Mouse (Mus musculus) heart, embryonic 11.5 days (tissue): ENCODE measurements at regions not wholly inside any gene's neighbourhood (a gene's known extent, or its start where the extent isn't known, plus 50 kb on each side); places are given as distances from the start of the nearest gene placed in this dataset.

Experiments used
- ATAC-seq: fragments of 200-750 bp; cut with Nextera tagmentation; replicated peaks from 2 replicates; pipeline ENCODE4 v1.8.0; 2017; ENCODE audit warnings: moderate library complexity; ENCODE audit not compliant: insufficient number of reproducible peaks, low FRiP score, low TSS enrichment
- H3K27ac ChIP-seq: fragments of 300-500 bp; sonication (generic); 2 replicates; pipeline ENCODE4 v1.5.1; 2014; ENCODE audit warnings: mild to moderate bottlenecking, low read depth, low read length
- H3K27me3 ChIP-seq: fragments of 300-500 bp; sonication (generic); 2 replicates; pipeline ENCODE4 v1.6.1; 2014; ENCODE audit warnings: mild to moderate bottlenecking, low read length, mixed read lengths; ENCODE audit not compliant: control insufficient read depth, insufficient read depth
- H3K36me3 ChIP-seq: fragments of 300-500 bp; sonication (generic); 2 replicates; pipeline ENCODE4 v1.6.1; 2014; ENCODE audit warnings: mild to moderate bottlenecking, low read length, moderate library complexity, mixed read lengths; ENCODE audit not compliant: control insufficient read depth, insufficient read depth
- H3K4me1 ChIP-seq: fragments of 300-500 bp; sonication (generic); 2 replicates; pipeline ENCODE4 v1.6.1; 2014; ENCODE audit warnings: low read length; ENCODE audit not compliant: control insufficient read depth, insufficient read depth
- H3K4me2 ChIP-seq: fragments of 300-500 bp; sonication (generic); 2 replicates; pipeline ENCODE4 v1.6.1; 2014; ENCODE audit warnings: mild to moderate bottlenecking, moderate library complexity
- H3K4me3 ChIP-seq: fragments of 300-500 bp; sonication (generic); 2 replicates; pipeline ENCODE4 v1.5.1; 2014; ENCODE audit warnings: low read depth, low read length
- H3K9ac ChIP-seq: fragments of 300-500 bp; sonication (generic); 2 replicates; pipeline ENCODE4 v1.6.1; 2014; ENCODE audit warnings: mild to moderate bottlenecking, low read depth, low read length, moderate library complexity
- H3K9me3 ChIP-seq: fragments of 300-500 bp; sonication (generic); replicated peaks from 2 replicates; pipeline ENCODE4 v1.6.1; 2016; ENCODE audit warnings: low read length; ENCODE audit not compliant: control insufficient read depth
- WGBS: fragments of 180-500 bp; shearing (Covaris S2); extraction: QIAGEN DNeasy Blood & Tissue Kit; methylation state at CpG from one replicate; pipeline ENCODE4 v1.1.7; 2014; ENCODE audit not compliant: insufficient replicate concordance; 5-methylcytosine and 5-hydroxymethylcytosine counted together

DNA sequence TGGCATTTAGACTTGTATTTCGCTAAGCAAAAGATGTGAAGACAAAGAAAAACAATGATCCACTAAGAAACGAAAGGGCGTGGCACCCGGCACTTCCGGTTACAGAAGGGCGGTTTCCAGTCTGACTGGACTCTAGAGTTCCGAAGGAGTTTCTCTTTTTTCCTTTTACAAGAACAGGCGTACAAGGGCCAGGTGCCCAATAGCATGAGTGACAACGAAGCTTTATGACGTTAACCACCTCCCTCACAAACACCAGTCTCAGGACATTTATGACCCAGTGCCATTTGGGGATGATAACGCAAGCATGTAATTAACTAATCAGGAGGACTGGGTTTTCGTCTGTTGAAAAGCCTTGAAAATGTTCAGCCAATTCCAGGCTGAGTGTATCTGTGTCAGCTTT is 347.9 kb upstream of the Prickle1 start:
- Histone ChIP-seq H3K27ac (no peak overlapping the region), H3K4me2 (no peak overlapping the region), H3K27me3 (no peaks in the 10 kb centered on the region), H3K4me1 (0 out of 2 replicates have a peak, but pooled peaks cover 3% of the 10 kb centered on the region), H3K9ac (no peak overlapping the region), H3K9me3 (no peaks in the 10 kb centered on the region), H3K36me3 (no peaks in the 10 kb centered on the region), H3K4me3 (no peak overlapping the region)
- WGBS, result 83% methylated on average over 12 of the region's 12 CpGs
- no peak for ATAC-seq

DNA sequence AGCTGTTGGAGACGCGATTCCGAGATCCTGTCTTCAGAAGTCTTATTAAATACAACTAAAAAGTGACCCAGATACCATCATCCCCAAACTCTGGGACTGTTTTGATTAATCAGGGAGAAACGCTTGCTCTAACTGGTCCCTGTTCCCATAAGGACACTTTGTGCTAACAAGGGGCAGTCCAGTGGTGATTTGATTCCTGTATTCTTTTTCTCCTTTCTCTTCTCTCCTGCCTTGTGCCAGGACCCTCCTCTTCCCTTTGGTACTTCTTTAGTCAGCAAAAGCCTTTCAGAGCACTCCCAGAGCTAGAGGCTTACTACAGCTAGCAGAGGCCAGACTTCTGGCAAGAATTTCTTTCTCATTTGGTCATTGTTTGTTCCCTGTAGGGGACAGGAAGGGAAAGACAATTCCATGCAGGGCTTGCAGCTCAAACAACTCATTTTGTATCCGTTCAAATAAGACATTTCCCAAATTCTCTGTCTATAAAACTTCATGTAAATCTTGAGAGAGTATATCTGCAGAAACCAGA is 337.3 kb upstream of the Prickle1 start:
- Histone ChIP-seq H3K4me2 (no peak overlapping the region), H3K27me3 (no peaks in the 10 kb centered on the region), H3K36me3 (no peaks in the 10 kb centered on the region), H3K27ac (no peak overlapping the region), H3K9me3 (no peaks in the 10 kb centered on the region), H3K4me1 (no peaks in the 10 kb centered on the region; the same call in 1 of the 2 replicates), H3K9ac (no peak overlapping the region), H3K4me3 (no peak overlapping the region)
- 58% methylated on average over 5 of the region's 5 CpGs for WGBS
- no peak for ATAC-seq

DNA sequence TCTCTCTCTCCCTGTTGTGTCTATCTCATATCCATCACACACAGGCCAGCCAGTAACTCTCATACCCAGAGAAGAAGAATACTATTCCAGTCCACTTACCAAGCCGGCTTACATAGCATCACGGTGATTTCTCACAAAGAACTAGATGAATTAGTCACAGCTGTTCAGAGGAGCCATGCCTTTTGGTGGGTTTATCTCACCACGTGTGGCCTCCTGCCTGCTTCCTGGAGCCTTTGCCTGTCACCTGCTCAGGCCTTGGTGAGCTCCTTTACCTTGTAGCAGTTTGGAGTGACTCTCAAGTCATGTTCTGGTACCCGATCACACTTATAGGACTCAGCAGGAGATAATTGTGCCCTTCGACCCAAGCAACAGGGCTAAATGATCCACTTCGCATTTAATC is 331.2 kb upstream of the Prickle1 start:
- Histone ChIP-seq H3K4me3 (no peak overlapping the region), H3K9ac (no peak overlapping the region), H3K27me3 (no peaks in the 10 kb centered on the region), H3K4me1 (peaks cover 2% of the 10 kb centered on the region), H3K27ac (no peak overlapping the region), H3K36me3 (no peaks in the 10 kb centered on the region), H3K4me2 (no peak overlapping the region), H3K9me3 (no peaks in the 10 kb centered on the region)
- no peak for ATAC-seq
- 50% methylated on average over 6 of the region's 6 CpGs for WGBS

GRCm38 (mm10) chr15:93926262-93926661 is 330.6 kb upstream of the Prickle1 start:
- Histone ChIP-seq H3K27ac (no peak overlapping the region), H3K4me3 (no peak overlapping the region), H3K36me3 (no peaks in the 10 kb centered on the region), H3K4me1 (peaks cover 8% of the 10 kb centered on the region), H3K9me3 (no peaks in the 10 kb centered on the region), H3K4me2 (no peak overlapping the region), H3K9ac (no peak overlapping the region), H3K27me3 (no peaks in the 10 kb centered on the region)
- ATAC-seq, result no peak

DNA sequence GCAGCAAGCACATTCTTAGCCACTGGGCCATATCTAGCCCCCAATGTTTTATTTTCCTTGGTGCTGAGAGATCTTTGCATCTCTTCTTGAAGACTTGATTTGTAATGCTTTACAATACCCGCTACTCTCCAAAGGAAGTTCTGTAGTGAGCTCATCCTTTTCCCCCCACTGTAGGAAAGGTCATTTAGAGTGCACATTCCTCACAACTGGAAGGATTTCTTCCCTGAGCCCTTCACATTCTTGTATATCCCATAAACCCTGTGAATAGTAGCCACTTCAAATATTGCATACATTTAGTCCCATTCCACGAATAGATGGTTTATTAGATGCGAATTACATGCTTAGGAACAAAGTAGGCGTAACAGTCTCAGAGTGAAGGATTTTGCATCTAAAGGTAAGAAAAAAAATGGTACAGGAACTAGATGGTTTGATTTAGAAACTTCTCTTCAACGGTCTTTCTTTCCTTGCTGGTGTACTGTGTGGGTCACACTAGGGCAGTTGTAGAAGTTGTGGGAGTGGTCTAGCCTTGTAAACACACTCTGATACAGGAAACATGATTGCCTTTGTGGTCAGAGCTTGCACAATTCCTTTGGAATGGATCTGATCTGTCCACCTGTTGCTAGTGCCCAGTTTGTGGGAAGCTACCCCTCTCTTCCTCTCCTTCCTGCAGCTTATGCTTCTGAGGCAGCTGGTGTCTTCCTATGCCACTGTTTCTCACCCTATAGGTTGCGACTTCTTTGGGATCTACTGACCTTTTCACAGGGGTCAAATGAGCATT is 326.0 kb upstream of the Prickle1 start:
- no peak overlapping the region for H3K9ac ChIP-seq
- H3K27me3 ChIP-seq, result no peaks in the 10 kb centered on the region
- H3K4me2 ChIP-seq, result no peak overlapping the region
- no peaks in the 10 kb centered on the region for H3K36me3 ChIP-seq
- H3K4me1 ChIP-seq, result peaks cover 22% of the 10 kb centered on the region
- no peak; the same call in 1 of the 2 replicates for ATAC-seq
- peak overlapping the region; percentile 29; the same call in 1 of the 2 replicates for H3K27ac ChIP-seq
- 70% methylated on average over 6 of the region's 6 CpGs for whole genome bisulfite sequencing
- no peaks in the 10 kb centered on the region for H3K9me3 ChIP-seq
- no peak overlapping the region for H3K4me3 ChIP-seq

DNA sequence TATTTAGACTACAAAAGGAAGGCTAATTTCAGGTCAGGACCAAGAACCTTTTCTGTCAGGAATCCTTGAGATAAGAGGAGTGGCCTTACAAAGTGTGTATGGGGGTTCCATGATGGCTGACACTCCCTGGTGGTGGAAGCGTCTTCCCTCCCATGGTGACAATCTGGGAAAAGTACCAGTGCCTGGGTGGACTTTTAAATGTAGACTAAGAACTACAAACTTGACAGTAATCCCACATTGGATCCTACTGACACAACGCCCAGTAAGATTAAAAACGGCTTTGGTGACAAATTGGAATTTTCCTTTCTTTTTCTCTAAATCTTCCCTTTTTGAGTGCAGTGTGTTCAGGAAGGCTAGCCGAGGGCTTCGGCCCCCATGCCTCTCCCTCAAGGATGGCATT is 325.3 kb upstream of the Prickle1 start:
- Histone ChIP-seq H3K9me3 (no peaks in the 10 kb centered on the region), H3K4me3 (no peak overlapping the region), H3K4me2 (no peak overlapping the region), H3K27me3 (no peaks in the 10 kb centered on the region), H3K4me1 (peaks cover 27% of the 10 kb centered on the region), H3K9ac (no peak overlapping the region), H3K27ac (peak overlapping the region; percentile 29; the same call in 1 of the 2 replicates), H3K36me3 (no peaks in the 10 kb centered on the region)
- 65% methylated on average over 5 of the region's 5 CpGs for WGBS
- ATAC-seq, result no peak

DNA sequence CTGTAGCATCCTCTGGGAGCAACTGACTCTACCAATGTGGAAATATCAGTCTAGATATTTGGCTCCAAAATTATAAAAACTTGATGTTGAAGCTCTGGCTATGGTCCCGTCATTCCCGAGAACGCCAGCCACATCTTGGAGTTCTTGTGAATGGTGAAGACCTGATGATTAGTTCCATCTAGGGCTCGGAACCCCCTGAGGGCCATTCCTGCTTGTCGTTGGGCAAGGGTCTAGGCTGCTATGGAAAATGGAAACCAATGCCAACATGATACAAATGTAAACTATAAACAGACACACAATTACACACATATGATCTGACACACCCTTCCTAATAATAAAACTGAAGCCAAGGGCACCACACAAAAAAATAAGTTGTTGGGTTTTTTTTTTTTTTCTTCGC is 323.9 kb upstream of the Prickle1 start:
- H3K27me3 ChIP-seq, result no peaks in the 10 kb centered on the region
- peaks cover 27% of the 10 kb centered on the region for H3K4me1 ChIP-seq
- ATAC-seq, result no peak
- H3K9ac ChIP-seq, result no peak overlapping the region
- H3K4me2 ChIP-seq, result no peak overlapping the region
- no peaks in the 10 kb centered on the region for H3K9me3 ChIP-seq
- H3K27ac ChIP-seq, result no peak overlapping the region
- 88% methylated on average over 6 of the region's 6 CpGs for WGBS
- no peak overlapping the region for H3K4me3 ChIP-seq
- H3K36me3 ChIP-seq, result no peaks in the 10 kb centered on the region

DNA sequence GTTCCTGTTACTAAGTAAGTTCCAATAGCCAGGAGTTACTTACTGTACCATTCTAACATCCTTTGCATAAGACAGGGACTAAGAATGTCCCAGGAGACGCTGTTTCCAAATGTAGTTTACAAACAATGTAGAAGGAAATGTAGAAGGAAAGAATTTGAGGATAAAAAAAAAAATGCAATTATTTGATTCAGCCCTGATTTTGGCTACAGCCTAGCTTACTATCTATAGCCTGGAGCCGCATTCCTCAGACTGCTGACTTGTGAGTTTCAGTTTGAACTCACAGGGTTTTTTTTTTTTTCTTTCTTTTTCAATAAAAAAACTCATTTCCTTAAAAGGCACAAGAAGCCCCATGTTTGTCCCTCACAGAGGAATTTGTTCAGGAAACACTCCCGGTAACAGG is 321.2 kb upstream of the Prickle1 start:
- Histone ChIP-seq H3K4me3 (no peak overlapping the region), H3K4me1 (peaks cover 33% of the 10 kb centered on the region), H3K4me2 (peak overlapping the region; percentile 31), H3K9ac (no peak overlapping the region), H3K27me3 (no peaks in the 10 kb centered on the region), H3K27ac (peak overlapping the region; percentile 63; the same call in 1 of the 2 replicates), H3K9me3 (no peaks in the 10 kb centered on the region), H3K36me3 (no peaks in the 10 kb centered on the region)
- 31% methylated on average over 3 of the region's 3 CpGs for WGBS
- no peak for ATAC-seq

DNA sequence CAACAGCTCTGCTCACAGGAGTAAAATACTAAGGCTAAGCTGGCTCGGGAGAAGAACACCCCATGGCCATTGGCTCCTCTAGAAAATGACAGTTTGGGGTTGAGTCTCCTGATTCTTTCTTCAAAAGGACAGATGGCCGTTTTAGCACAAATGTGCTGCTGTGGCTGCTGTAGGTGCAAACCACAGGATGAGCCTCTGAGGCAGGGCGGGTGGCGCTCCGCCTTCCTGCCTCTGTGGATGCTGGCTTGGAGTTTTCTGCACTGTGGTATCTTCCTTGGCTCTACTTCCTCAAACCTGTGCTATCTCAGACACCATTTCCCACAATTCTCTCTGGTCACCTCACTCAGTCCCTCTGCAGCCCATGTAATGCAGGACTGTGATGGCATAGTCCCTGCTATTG is 317.8 kb upstream of the Prickle1 start:
- Histone ChIP-seq H3K4me2 (no peak overlapping the region), H3K27me3 (no peaks in the 10 kb centered on the region), H3K27ac (no peak overlapping the region), H3K9ac (no peak overlapping the region), H3K4me3 (no peak overlapping the region), H3K36me3 (no peaks in the 10 kb centered on the region), H3K4me1 (peaks cover 23% of the 10 kb centered on the region), H3K9me3 (no peaks in the 10 kb centered on the region)
- WGBS, result 61% methylated on average over 5 of the region's 5 CpGs
- ATAC-seq, result no peak
